Mouse (Mus musculus) limb, embryonic 13.5 days (tissue): ENCODE data around the gene Trpc1. TPM values are rescaled to one million over a fixed set of nuclear protein-coding genes. Genes with fewer than 3 reads are reported as not detected.

Experiments
- ATAC-seq: fragments of 200-750 bp; cut with Nextera tagmentation; 2 replicates; pipeline ENCODE4 v1.8.0; 2017; ENCODE audit warnings: low read depth, moderate number of reproducible peaks, moderate TSS enrichment; ENCODE audit not compliant: low FRiP score
- H3K27ac ChIP-seq: fragments of 300-500 bp; sonication (generic); 2 replicates; pipeline ENCODE4 v1.5.1; 2015; ENCODE audit warnings: inconsistent platforms, mild to moderate bottlenecking, moderate library complexity
- H3K27me3 ChIP-seq: fragments of 300-500 bp; sonication (generic); 2 replicates; pipeline ENCODE4 v1.6.1; 2015; ENCODE audit warnings: mild to moderate bottlenecking, inconsistent platforms
- H3K36me3 ChIP-seq: fragments of 300-500 bp; sonication (generic); 2 replicates; pipeline ENCODE4 v1.6.1; 2015; ENCODE audit warnings: inconsistent platforms, mild to moderate bottlenecking, moderate library complexity
- H3K4me1 ChIP-seq: fragments of 300-500 bp; sonication (generic); 2 replicates; pipeline ENCODE4 v1.6.1; 2015; ENCODE audit warnings: inconsistent platforms
- H3K4me2 ChIP-seq: fragments of 300-500 bp; sonication (generic); replicated peaks from 2 replicates; pipeline ENCODE4 v1.6.1; 2015; ENCODE audit warnings: inconsistent platforms, mild to moderate bottlenecking, moderate library complexity
- H3K4me3 ChIP-seq: fragments of 300-500 bp; sonication (generic); 2 replicates; pipeline ENCODE4 v1.5.1; 2015; ENCODE audit warnings: moderate library complexity, mild to moderate bottlenecking, inconsistent platforms
- H3K9ac ChIP-seq: fragments of 300-500 bp; sonication (generic); 2 replicates; pipeline ENCODE4 v1.6.1; 2015; ENCODE audit warnings: mild to moderate bottlenecking, inconsistent platforms
- H3K9me3 ChIP-seq: fragments of 300-500 bp; sonication (generic); 2 replicates; pipeline ENCODE4 v1.6.1; 2016; ENCODE audit warnings: inconsistent platforms
- WGBS: fragments of 180-500 bp; shearing (Covaris S2); methylation state at CpG from one replicate; pipeline ENCODE4 v1.1.7; 2015; 5-methylcytosine and 5-hydroxymethylcytosine counted together
- polyA plus RNA-seq: library from polyadenylated mRNA; unstranded; fragments of >200 nt; fragmentation: Nextera tagmentation; extraction: Ambion mirVana; gene quantifications from 2 replicates; pipeline ENCODE4 v1.2.1, GENCODE M21; 2015

Gene Trpc1
- polyA plus RNA-seq, 1 experiment from 2014 or later = 2.0 TPM

DNA sequence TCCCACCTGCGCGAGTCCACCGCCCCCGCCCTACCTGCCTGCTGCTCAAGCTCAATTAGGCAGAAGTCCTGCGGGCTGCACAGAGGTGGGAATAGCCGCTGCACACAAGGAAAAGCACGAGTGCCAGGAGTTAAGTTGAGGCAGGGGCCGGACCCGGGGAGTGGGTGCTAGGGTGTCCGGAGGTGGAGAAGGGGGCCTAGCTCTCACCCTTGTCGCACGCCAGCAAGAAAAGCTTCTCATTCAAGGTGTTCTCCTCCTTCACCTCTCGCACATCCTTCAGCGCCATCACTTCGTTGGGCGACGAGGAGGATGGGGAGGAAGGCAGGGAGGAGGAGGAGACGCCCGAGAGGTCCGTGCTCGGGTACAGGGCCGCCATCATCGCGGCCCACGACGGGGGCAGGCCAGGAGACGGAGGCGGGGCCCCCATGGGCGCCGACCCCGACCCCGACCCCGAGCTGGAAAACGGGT is 680 bp downstream of the Trpc1 start:
- Histone ChIP-seq H3K36me3 (no peaks in the 10 kb centered on the region), H3K27me3 (peaks cover 20% of the 10 kb centered on the region), H3K9ac (peak overlapping the region; percentile 80), H3K9me3 (no peaks in the 10 kb centered on the region), H3K4me3 (peak overlapping the region; percentile 84), H3K27ac (no peak overlapping the region), H3K4me2 (peak overlapping the region; percentile 80), H3K4me1 (peaks cover 18% of the 10 kb centered on the region)
- WGBS = under 1% methylated on average over 34 of the region's 34 CpGs
- ATAC-seq = peak; percentile 65

DNA sequence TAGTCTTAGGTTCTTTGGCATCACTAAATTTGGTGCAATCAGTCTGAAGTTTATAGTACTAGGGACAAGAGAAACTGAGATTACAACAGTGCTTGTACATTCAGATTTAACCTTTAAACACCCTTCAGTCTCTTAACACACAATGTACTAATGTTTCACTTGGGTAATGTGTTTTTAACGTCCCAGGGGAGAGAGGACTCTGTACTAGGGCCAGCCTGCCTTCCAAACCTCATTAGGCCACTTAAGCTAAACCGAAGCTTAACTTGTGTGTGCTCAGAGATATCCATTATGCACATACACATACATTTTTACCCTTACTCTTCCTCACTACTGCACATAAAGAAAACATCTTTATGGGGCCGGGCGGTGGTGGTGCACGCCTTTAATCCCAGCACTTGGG is 2.9 kb downstream of the Trpc1 start:
- Histone ChIP-seq H3K4me2 (no peak overlapping the region), H3K4me3 (no peak overlapping the region), H3K9me3 (no peaks in the 10 kb centered on the region), H3K27ac (no peak overlapping the region), H3K36me3 (no peaks in the 10 kb centered on the region), H3K9ac (no peak overlapping the region), H3K4me1 (peaks cover 19% of the 10 kb centered on the region), H3K27me3 (peaks cover 20% of the 10 kb centered on the region)
- WGBS = 84% methylated on average over 5 of the region's 5 CpGs
- no peak for ATAC-seq

DNA sequence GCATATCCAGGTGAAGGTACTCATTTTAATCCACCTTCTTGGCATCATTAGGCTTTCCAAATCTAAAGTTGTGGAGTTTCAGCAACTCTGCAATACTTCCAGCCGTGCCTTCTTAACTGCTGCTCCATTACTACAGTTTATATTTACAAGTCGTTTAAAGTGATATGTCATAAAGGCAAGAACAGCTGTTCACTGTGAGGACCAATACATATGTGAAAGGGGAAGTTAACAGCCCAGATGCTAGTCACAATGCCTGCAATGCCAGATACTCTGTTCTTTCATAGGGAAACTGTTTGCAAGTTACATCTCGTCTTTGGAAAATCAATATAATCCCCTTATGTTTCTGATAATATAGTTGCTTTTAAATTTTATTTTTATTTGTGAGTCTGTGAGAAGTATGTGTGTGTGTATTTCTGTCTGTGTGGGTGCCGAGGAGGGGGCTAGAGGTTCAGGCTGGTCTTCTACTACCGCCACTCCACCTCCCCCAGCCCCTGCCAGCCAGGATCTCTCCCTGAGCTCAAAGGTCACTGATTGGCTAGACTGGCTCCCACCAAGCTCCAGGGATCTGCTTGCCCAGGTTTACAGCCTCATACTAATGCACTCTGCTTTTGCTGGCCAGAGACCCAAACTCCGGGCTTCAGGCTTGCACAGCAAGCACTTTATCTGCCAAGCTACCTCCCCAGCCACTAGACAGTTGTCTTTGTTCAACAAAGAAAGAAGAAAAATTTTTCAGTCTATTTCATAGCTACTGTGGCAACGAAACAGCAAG is 5.1 kb downstream of the Trpc1 start:
- no peak overlapping the region for H3K4me3 ChIP-seq
- H3K4me1 ChIP-seq = peaks cover 19% of the 10 kb centered on the region
- no peaks in the 10 kb centered on the region for H3K36me3 ChIP-seq
- no peak overlapping the region for H3K9ac ChIP-seq
- H3K9me3 ChIP-seq = no peaks in the 10 kb centered on the region
- ATAC-seq = no peak
- H3K4me2 ChIP-seq = 0 out of 2 replicates have a peak overlapping the region, but pooled peaks have one; percentile 4
- no peak overlapping the region for H3K27ac ChIP-seq
- 31% methylated on average over 7 of the region's 7 CpGs for WGBS
- peaks cover 8% of the 10 kb centered on the region for H3K27me3 ChIP-seq

DNA sequence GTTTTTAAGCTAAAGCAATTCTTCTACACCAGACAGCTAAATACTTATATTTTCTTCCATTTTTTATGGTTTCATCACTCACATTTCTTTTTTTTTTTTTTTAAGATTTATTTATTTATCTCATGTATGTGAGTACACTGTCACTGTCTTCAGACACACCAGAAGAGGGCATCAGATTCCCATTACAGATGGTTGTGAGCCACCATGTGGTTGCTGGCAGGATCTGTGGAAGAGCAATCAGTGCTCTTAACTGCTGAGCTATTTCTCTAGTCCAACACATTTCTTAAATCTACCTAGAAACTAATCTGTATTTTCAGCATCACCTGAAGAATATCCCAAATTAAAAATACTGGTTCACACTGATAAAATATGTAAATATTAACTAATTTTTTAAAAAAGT is 13.9 kb downstream of the Trpc1 start:
- H3K4me2 ChIP-seq = no peak overlapping the region
- H3K4me1 ChIP-seq = no peaks in the 10 kb centered on the region
- H3K4me3 ChIP-seq = no peak overlapping the region
- no peak for ATAC-seq
- H3K9me3 ChIP-seq = no peaks in the 10 kb centered on the region
- no peak overlapping the region for H3K27ac ChIP-seq
- no peak overlapping the region for H3K9ac ChIP-seq
- peaks cover 2% of the 10 kb centered on the region for H3K36me3 ChIP-seq
- no peaks in the 10 kb centered on the region for H3K27me3 ChIP-seq

- 34% methylated on average over 8 of the region's 8 CpGs for WGBS
- Histone ChIP-seq H3K4me2 (no peak overlapping the region), H3K4me3 (no peak overlapping the region), H3K27me3 (no peaks in the 10 kb centered on the region), H3K27ac (no peak overlapping the region), H3K9me3 (no peaks in the 10 kb centered on the region), H3K4me1 (0 out of 2 replicates have a peak, but pooled peaks cover 3% of the 10 kb centered on the region), H3K36me3 (no peaks in the 10 kb centered on the region; the same call in 1 of the 2 replicates), H3K9ac (no peak overlapping the region)
- no peak for ATAC-seq
These were observed 37.6 kb downstream of the Trpc1 start for GRCm38 (mm10) chr9:95712574-95712973.

DNA sequence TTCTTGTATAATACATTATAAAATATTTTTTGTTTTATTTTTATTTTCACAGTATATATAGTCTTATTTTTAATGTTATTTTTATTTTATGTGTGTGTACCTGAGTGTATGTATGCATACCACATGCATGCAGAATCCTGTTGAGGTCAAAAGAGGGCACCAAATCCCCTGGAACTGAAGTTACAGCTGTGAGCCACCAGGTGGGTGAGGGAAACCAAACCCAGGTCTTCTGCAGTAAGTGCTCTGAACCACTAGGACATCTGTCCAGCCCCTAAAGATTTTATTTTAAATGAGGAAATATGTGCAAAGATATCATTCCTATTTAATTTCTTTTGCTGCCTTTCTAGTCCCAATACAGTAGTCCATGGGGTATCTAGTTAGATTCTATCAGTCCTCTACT is 41.2 kb downstream of the Trpc1 start:
- Histone ChIP-seq H3K4me3 (no peak overlapping the region), H3K4me2 (no peak overlapping the region), H3K27me3 (no peaks in the 10 kb centered on the region), H3K9ac (no peak overlapping the region), H3K36me3 (no peaks in the 10 kb centered on the region; the same call in 1 of the 2 replicates), H3K9me3 (no peaks in the 10 kb centered on the region), H3K27ac (no peak overlapping the region), H3K4me1 (0 out of 2 replicates have a peak, but pooled peaks cover 3% of the 10 kb centered on the region)
- no peak for ATAC-seq

DNA sequence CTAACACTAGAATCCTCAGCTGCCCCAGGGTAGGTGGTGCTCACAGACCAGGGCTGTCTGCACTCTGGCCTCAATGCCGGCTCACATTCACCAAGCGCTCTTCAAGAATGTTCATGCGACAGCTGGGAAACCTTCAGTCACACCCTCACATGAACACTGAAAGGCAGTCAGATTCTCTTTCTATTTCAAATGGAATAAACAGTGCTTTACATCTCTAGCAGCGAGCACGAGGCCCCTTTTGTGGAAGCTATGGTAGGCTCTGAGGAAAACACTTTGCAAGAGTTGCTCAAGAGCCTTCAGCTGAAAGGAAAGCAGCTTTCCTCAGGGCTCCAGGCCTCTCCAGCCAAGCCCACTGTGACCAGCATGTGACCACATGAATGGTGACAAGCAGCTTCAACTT is 44.8 kb downstream of the Trpc1 start:
- Histone ChIP-seq H3K4me1 (no peaks in the 10 kb centered on the region), H3K4me3 (no peak overlapping the region), H3K36me3 (no peaks in the 10 kb centered on the region; the same call in 1 of the 2 replicates), H3K27me3 (no peaks in the 10 kb centered on the region), H3K27ac (no peak overlapping the region), H3K9ac (no peak overlapping the region), H3K4me2 (no peak overlapping the region), H3K9me3 (no peaks in the 10 kb centered on the region)
- no peak for ATAC-seq
- 85% methylated on average over 5 of the region's 5 CpGs for WGBS

GRCm38 (mm10) chr9:95704078-95704477 is 46.1 kb downstream of the Trpc1 start:
- H3K27me3 ChIP-seq = no peaks in the 10 kb centered on the region
- no peaks in the 10 kb centered on the region for H3K4me1 ChIP-seq
- H3K27ac ChIP-seq = no peak overlapping the region
- 72% methylated on average over 3 of the region's 3 CpGs for WGBS
- no peaks in the 10 kb centered on the region for H3K9me3 ChIP-seq
- no peak overlapping the region for H3K9ac ChIP-seq
- H3K4me2 ChIP-seq = no peak overlapping the region
- no peak overlapping the region for H3K4me3 ChIP-seq
- no peak for ATAC-seq
- no peaks in the 10 kb centered on the region; the same call in 1 of the 2 replicates for H3K36me3 ChIP-seq

GRCm38 (mm10) chr9:95699273-95699672 is 50.9 kb downstream of the Trpc1 start:
- Histone ChIP-seq H3K4me2 (no peak overlapping the region), H3K9ac (no peak overlapping the region), H3K27ac (no peak overlapping the region), H3K4me3 (no peak overlapping the region), H3K9me3 (no peaks in the 10 kb centered on the region), H3K36me3 (no peaks in the 10 kb centered on the region), H3K4me1 (peaks cover 4% of the 10 kb centered on the region), H3K27me3 (no peaks in the 10 kb centered on the region; the same call in 1 of the 2 replicates)
- no peak for ATAC-seq
- 81% methylated on average over 4 of the region's 4 CpGs for WGBS

DNA sequence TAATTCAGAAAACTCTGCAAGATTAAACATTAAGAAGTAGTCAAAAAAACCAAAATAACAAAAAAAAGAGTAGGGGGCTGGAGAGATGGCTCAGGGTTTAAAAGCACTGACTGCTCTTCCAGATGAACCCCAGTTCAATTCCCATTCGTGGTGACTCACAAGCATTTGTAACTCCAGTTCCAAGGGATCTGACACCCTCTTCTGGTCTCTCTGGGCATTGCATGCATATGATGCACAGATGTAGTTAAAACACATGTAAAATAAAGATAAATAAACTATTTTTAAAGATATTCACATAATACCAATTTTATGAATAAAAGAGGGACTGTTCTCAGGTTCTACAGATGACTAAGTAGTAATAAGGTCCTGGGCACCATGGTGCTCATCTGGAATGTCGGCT is 52.4 kb downstream of the Trpc1 start:
- no peak overlapping the region for H3K4me3 ChIP-seq
- H3K27me3 ChIP-seq = no peaks in the 10 kb centered on the region; the same call in 1 of the 2 replicates
- no peak for ATAC-seq
- no peaks in the 10 kb centered on the region for H3K36me3 ChIP-seq
- no peak overlapping the region for H3K27ac ChIP-seq
- H3K9ac ChIP-seq = no peak overlapping the region
- no peaks in the 10 kb centered on the region for H3K9me3 ChIP-seq
- 53% methylated on average over 2 of the region's 2 CpGs for WGBS
- H3K4me1 ChIP-seq = peaks cover 17% of the 10 kb centered on the region
- no peak overlapping the region for H3K4me2 ChIP-seq

DNA sequence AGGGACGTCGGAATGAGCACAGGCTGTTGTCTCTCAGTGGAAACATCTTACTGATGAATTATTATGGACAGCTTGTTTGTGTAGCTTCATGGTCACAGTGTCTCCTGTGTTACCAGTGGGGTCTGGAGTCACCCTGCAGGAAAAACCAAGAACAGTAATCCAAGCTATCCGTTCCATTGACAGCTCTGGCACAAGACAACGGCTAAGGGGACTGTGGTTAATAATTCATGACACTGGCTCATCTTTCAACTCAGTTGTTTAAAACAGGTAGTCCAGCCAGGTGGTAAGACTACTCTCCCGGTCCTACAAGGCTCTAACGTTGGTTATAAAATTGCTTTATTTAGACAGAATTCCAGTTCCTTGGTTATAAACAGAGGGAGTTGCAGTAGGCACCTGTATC is 53.6 kb downstream of the Trpc1 start:
- no peak for ATAC-seq
- Histone ChIP-seq H3K27me3 (no peaks in the 10 kb centered on the region; the same call in 1 of the 2 replicates), H3K9ac (no peak overlapping the region), H3K27ac (no peak overlapping the region), H3K36me3 (no peaks in the 10 kb centered on the region), H3K4me3 (no peak overlapping the region), H3K9me3 (no peaks in the 10 kb centered on the region), H3K4me2 (no peak overlapping the region), H3K4me1 (peaks cover 25% of the 10 kb centered on the region)
- WGBS = 73% methylated on average over 6 of the region's 6 CpGs

GRCm38 (mm10) chr9:95695023-95695422 is 55.2 kb downstream of the Trpc1 start:
- no peak for ATAC-seq
- WGBS = 85% methylated on average over 15 of the region's 15 CpGs
- H3K4me3 ChIP-seq = no peak overlapping the region

GRCm38 (mm10) chr9:95694526-95694925 is 55.6 kb downstream of the Trpc1 start:
- ATAC-seq = no peak
- Histone ChIP-seq H3K27me3 (no peaks in the 10 kb centered on the region; the same call in 1 of the 2 replicates), H3K9me3 (no peaks in the 10 kb centered on the region), H3K9ac (no peak overlapping the region), H3K4me1 (peaks cover 33% of the 10 kb centered on the region), H3K27ac (no peak overlapping the region), H3K36me3 (no peaks in the 10 kb centered on the region), H3K4me2 (peak overlapping the region; percentile 53), H3K4me3 (no peak overlapping the region)
- WGBS = 74% methylated on average over 12 of the region's 12 CpGs

More at GRCm38 (mm10) chr9:95695023-95695422, 55.2 kb downstream of the Trpc1 start:
- no peak overlapping the region for H3K9ac ChIP-seq
- H3K27me3 ChIP-seq = no peaks in the 10 kb centered on the region; the same call in 1 of the 2 replicates
- H3K4me1 ChIP-seq = peaks cover 33% of the 10 kb centered on the region
- no peaks in the 10 kb centered on the region for H3K9me3 ChIP-seq
- H3K27ac ChIP-seq = no peak overlapping the region
- H3K4me2 ChIP-seq = no peak overlapping the region
- no peaks in the 10 kb centered on the region for H3K36me3 ChIP-seq
